Mouse (Mus musculus): Measurements from ENCODE around the gene Arhgap27.

DNA sequence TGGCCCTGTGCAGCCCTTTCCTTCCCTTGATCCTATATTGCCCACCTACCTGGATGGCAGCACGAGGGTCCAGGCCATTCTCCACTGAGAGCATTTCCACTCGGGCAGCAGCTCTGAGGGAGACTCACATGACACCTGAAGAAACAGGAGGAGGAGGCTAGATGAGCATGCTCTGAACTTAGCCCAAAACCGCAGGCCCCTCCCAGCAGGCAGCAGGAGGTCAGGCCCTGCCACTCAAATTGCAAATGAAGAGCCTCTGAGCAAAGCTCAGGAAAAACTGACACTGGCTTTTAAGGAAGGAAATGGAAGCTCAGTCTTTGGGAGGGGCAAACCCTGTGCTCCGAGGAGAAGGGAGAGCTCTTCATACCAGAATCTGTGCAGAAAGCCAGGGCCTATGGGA, 40.3 kb upstream of the Arhgap27 start:
- no peak for TF ChIP-seq GATA1 (IDR thresholded peaks at IDR 0.05; ENCODE audit: low read length)
- no peak for TF ChIP-seq TAL1 (IDR thresholded peaks at IDR 0.05; ENCODE audit: low read length)

Data from erythroblast, embryonic 14.5 days (primary cell).